Mouse (Mus musculus): ENCODE results near the gene 1700017B05Rik. TPM values are rescaled to one million over a fixed set of nuclear protein-coding genes. Genes with fewer than 3 reads are reported as not detected.
"Not testable (repeated sequence)": the region's sequence is repeated elsewhere in the genome, so short reads cannot be mapped to it uniquely, and the experiment has no call there.

1700017B05Rik gene
- polyA plus RNA-seq, 1 experiment from 2014 or later, result 5.6 TPM

DNA sequence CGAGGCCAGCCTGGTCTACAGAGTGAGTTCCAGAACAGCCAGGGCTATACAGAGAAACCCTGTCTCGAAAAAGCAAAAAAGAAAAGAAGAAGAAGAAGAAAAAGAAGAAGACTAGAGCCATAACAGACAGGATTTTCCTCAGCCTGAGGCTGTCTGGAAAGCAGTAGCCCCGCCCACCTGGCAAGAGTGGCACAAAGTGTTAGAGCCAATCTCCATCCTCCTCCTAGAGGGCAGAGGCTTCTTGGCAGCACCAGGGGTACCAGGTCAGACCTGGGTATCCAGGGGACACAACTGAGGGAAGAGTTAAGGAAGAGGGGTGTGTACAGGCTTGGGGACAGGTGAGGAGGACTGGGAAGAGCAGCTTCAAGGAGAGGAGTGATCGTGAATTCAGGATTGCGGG is 24.7 kb downstream of the 1700017B05Rik start:
- WGBS, result 88% methylated on average over 5 of the region's 5 CpGs
- Histone ChIP-seq H3K36me3 (no peaks in the 10 kb centered on the region), H3K4me3 (replicated peaks) (no peak overlapping the region), H3K9ac (replicated peaks) (no peak overlapping the region), H3K4me2 (replicated peaks) (no peak overlapping the region), H3K27me3 (no peaks in the 10 kb centered on the region), H3K27ac (no peak overlapping the region), H3K9me3 (no peaks in the 10 kb centered on the region), H3K4me1 (replicated peaks) (no peaks in the 10 kb centered on the region)
- no peak for ATAC-seq

GRCm38 (mm10) chr9:57236256-57236655 is 26.2 kb downstream of the 1700017B05Rik start, which contains the start of gene Trcg1:
Gene Trcg1, plus strand, starts transcription at chr9:57236556.
- H3K36me3 ChIP-seq, result no peaks in the 10 kb centered on the region
- H3K4me1 ChIP-seq (replicated peaks), result no peaks in the 10 kb centered on the region
- H3K27ac ChIP-seq, result no peak within 1 kb of the TSS
- no peaks in the 10 kb centered on the region for H3K27me3 ChIP-seq
- H3K9me3 ChIP-seq, result no peaks in the 10 kb centered on the region
- no peak for ATAC-seq
- WGBS, result 90% methylated on average over 2 of the region's 2 CpGs
- no peak within 1 kb of the TSS for H3K4me3 ChIP-seq (replicated peaks)
- H3K9ac ChIP-seq (replicated peaks), result no peak within 1 kb of the TSS
- no peak within 1 kb of the TSS for H3K4me2 ChIP-seq (replicated peaks)

DNA sequence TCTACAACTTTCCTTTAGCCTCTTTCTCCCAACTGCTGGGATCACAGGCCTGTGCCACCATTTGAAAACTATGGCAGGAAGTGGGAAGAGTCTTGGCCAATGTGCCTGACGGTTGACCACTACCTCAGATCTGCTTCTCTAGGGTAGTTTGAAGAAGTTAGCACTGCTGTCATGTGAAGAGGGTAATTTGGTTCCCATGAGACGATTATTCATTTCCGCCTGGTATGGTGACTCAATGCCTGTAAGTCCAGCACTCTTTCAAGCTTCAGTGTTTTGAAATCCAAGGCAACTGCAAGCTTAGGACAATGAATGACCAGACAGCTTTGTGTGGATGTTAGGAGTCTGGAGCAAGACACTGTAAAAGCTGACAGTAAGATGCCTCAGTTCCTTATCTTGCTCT is 28.6 kb downstream of the 1700017B05Rik start:
- H3K36me3 ChIP-seq, result no peaks in the 10 kb centered on the region
- H3K27me3 ChIP-seq, result no peaks in the 10 kb centered on the region
- 90% methylated on average over 3 of the region's 3 CpGs for WGBS
- ATAC-seq, result no peak
- H3K4me3 ChIP-seq (replicated peaks), result no peak overlapping the region
- no peaks in the 10 kb centered on the region for H3K9me3 ChIP-seq
- no peaks in the 10 kb centered on the region for H3K4me1 ChIP-seq (replicated peaks)
- H3K4me2 ChIP-seq (replicated peaks), result no peak overlapping the region
- H3K27ac ChIP-seq, result no peak overlapping the region
- no peak overlapping the region for H3K9ac ChIP-seq (replicated peaks)

GRCm38 (mm10) chr9:57233142-57233541 is 29.3 kb downstream of the 1700017B05Rik start:
- 74% methylated on average over 6 of the region's 6 CpGs for WGBS
- no peak overlapping the region for H3K4me2 ChIP-seq (replicated peaks)
- no peak overlapping the region for H3K27ac ChIP-seq
- no peak overlapping the region for H3K4me3 ChIP-seq (replicated peaks)
- H3K27me3 ChIP-seq, result no peaks in the 10 kb centered on the region
- H3K9ac ChIP-seq (replicated peaks), result no peak overlapping the region
- H3K36me3 ChIP-seq, result no peaks in the 10 kb centered on the region
- no peaks in the 10 kb centered on the region for H3K9me3 ChIP-seq
- ATAC-seq, result no peak
- no peaks in the 10 kb centered on the region for H3K4me1 ChIP-seq (replicated peaks)

DNA sequence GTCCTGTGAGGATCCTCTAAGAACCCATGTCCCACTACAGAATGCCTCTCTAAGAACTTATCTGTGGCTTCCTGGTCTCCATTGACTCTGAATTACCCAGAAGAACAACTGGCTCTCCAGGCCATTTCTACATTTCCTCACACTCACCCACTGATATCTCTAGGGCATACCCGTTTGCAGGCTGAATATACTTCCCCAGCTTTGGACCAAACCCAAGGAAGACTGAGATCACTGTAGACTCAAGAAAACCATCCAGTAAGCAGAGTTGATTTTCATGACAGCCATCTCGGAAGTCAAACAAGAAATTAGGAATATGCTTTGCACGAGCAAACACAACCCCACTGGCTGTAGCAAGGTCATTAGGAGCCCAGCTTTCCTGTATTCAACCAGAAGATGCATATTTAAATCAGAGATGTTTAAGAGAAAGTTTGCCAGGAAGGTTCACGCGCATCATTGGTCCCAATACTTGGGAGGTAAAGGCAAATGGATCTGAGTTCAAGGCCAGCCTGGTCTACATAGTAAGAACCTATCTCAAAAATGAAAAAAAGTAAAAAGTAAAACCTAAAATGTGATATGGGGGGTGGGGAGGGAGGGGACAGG is 30.0 kb downstream of the 1700017B05Rik start:
- H3K4me2 ChIP-seq (replicated peaks), result no peak overlapping the region
- no peaks in the 10 kb centered on the region for H3K9me3 ChIP-seq
- no peak for ATAC-seq
- no peak overlapping the region for H3K4me3 ChIP-seq (replicated peaks)
- H3K9ac ChIP-seq (replicated peaks), result no peak overlapping the region
- no peaks in the 10 kb centered on the region for H3K4me1 ChIP-seq (replicated peaks)
- no peaks in the 10 kb centered on the region for H3K27me3 ChIP-seq
- H3K27ac ChIP-seq, result no peak overlapping the region
- H3K36me3 ChIP-seq, result no peaks in the 10 kb centered on the region
- WGBS, result 91% methylated on average over 5 of the region's 5 CpGs

DNA sequence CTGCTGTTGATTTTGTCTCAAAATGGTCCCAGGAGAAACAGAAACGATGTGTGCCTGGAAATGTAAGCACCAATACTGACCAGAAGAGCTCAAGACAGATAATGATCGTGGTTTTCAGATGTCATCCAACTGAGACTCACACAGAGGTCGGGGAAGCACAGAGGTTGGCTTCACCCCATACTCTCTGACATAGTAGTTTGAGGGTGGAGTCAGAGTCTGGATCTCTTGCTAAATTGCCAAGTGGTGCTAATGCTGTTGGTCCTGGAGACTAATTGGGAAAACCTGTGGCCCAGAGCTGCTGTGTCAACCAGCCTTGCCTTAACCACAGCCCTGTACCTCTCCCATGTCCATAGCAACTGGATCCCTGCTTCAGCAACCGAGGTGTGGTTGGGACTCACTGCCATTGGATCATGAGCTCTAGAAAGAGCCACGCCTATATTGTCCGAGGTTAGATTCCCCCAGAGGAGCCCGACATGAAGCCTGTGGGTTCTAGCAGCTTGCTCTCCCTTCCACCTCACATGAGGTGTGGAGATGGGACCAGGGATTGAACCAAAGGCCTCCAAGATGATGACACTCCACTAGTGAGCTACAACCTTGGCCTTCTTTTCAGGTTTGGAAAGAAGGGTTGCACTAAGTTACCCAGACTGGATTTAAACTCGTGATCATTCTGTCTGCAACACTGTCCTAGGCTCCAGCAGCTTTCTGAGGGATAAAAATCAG is 30.7 kb downstream of the 1700017B05Rik start:
- Histone ChIP-seq H3K4me3 (replicated peaks) (no peak overlapping the region), H3K9ac (replicated peaks) (no peak overlapping the region), H3K4me2 (replicated peaks) (no peak overlapping the region), H3K9me3 (no peaks in the 10 kb centered on the region), H3K36me3 (no peaks in the 10 kb centered on the region), H3K4me1 (replicated peaks) (no peaks in the 10 kb centered on the region), H3K27me3 (no peaks in the 10 kb centered on the region), H3K27ac (no peak overlapping the region)
- WGBS, result 74% methylated on average over 8 of the region's 8 CpGs
- ATAC-seq, result no peak

GRCm38 (mm10) chr9:57230146-57230783 is 32.1 kb downstream of the 1700017B05Rik start:
- Histone ChIP-seq H3K4me1 (replicated peaks) (no peaks in the 10 kb centered on the region), H3K27me3 (no peaks in the 10 kb centered on the region), H3K4me2 (replicated peaks) (no peak overlapping the region), H3K4me3 (replicated peaks) (no peak overlapping the region), H3K9ac (replicated peaks) (no peak overlapping the region), H3K9me3 (no peaks in the 10 kb centered on the region), H3K27ac (no peak overlapping the region), H3K36me3 (no peaks in the 10 kb centered on the region)
- WGBS, result 71% methylated on average over 9 of the region's 9 CpGs
- no peak for ATAC-seq

DNA sequence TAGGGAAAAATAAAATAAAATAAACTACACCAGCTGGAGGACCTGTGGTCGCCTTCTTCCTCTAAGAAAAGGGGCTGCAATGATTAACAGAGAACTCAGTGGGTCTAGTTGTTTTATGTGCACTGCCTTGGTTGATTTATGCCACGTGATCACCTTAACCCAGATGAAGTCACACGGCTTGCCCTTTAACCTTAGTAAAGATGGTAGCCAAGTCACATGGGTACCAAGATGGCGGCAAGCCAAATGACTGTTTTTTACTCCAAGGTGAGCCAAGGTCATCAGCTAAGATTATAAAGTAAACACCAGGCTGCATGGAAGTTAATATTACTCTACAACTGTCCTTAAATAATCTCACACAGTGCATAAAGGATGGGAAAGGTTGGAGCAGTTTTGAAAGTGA is 32.7 kb downstream of the 1700017B05Rik start:
- no peaks in the 10 kb centered on the region for H3K36me3 ChIP-seq
- H3K9ac ChIP-seq (replicated peaks), result no peak overlapping the region
- H3K4me1 ChIP-seq (replicated peaks), result no peaks in the 10 kb centered on the region
- H3K9me3 ChIP-seq, result no peaks in the 10 kb centered on the region
- 90% methylated on average over 4 of the region's 4 CpGs for WGBS
- H3K27ac ChIP-seq, result no peak overlapping the region
- H3K4me2 ChIP-seq (replicated peaks), result no peak overlapping the region
- no peaks in the 10 kb centered on the region for H3K27me3 ChIP-seq
- no peak for ATAC-seq
- H3K4me3 ChIP-seq (replicated peaks), result no peak overlapping the region

DNA sequence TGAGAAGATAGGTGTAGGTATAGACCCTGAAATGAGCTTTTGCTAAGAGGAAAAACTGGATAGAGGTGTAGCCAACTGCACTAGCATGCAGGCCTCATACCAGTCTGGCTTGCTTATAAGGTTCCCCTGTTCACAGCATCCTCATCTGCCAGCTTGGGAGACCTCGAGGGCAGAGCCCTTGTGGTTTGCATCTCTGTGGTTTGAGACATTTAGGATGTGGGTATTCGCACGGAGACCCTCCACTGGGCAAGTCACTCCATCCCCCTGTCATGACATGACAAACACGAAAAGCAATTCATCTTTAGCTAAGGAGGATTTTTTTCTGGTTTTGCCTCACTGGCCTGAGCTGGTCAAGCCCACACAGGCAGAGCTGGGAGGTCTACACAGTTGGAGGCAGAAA is 34.2 kb downstream of the 1700017B05Rik start:
- Histone ChIP-seq H3K27me3 (no peaks in the 10 kb centered on the region), H3K27ac (no peak overlapping the region), H3K4me2 (replicated peaks) (no peak overlapping the region), H3K4me3 (replicated peaks) (no peak overlapping the region), H3K9me3 (no peaks in the 10 kb centered on the region), H3K9ac (replicated peaks) (no peak overlapping the region), H3K4me1 (replicated peaks) (no peaks in the 10 kb centered on the region), H3K36me3 (no peaks in the 10 kb centered on the region)
- no peak for ATAC-seq
- 70% methylated on average over 4 of the region's 4 CpGs for WGBS

- Histone ChIP-seq H3K4me3 (replicated peaks) (no peak overlapping the region), H3K9me3 (no peaks in the 10 kb centered on the region), H3K9ac (replicated peaks) (no peak overlapping the region), H3K36me3 (no peaks in the 10 kb centered on the region), H3K27ac (no peak overlapping the region), H3K4me1 (replicated peaks) (no peaks in the 10 kb centered on the region), H3K4me2 (replicated peaks) (no peak overlapping the region), H3K27me3 (no peaks in the 10 kb centered on the region)
- 74% methylated on average over 5 of the region's 5 CpGs for WGBS
- no peak for ATAC-seq
Measured at GRCm38 (mm10) chr9:57227203-57227602, 35.2 kb downstream of the 1700017B05Rik start.

DNA sequence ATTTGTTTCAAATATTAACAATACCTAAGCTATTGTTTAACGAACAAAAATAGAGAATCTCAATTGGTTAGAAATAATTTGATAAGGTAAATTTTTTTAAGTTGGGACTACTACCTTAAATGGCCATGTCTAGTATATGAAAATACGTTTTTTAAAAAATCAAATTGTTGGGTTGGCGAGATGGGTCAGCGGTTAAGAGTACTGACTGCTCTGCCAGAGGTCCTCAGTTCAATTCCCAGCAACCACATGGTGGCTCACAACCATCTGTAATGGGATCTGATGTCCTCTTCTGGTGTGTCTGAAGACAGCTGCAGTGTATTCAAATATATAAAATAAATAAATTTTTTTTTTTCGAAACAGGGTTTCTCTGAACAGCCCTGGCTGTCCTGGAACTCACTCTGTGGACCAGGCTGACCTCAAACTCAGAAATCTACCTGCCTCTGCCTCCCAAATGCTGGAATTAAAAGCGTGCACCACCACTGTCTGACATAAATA is 35.7 kb downstream of the 1700017B05Rik start:
- H3K9ac ChIP-seq (replicated peaks); H3K36me3 ChIP-seq; H3K4me3 ChIP-seq (replicated peaks); ATAC-seq; H3K4me2 ChIP-seq (replicated peaks); H3K4me1 ChIP-seq (replicated peaks); H3K9me3 ChIP-seq; H3K27ac ChIP-seq; H3K27me3 ChIP-seq: not testable (repeated sequence)
- WGBS, result 84% methylated on average over 6 of the region's 6 CpGs

GRCm38 (mm10) chr9:57225780-57226627 is 36.4 kb downstream of the 1700017B05Rik start:
- Histone ChIP-seq H3K9ac (replicated peaks) (no peak overlapping the region), H3K4me2 (replicated peaks) (no peak overlapping the region), H3K27ac (no peak overlapping the region), H3K36me3 (no peaks in the 10 kb centered on the region), H3K4me1 (replicated peaks) (no peaks in the 10 kb centered on the region), H3K27me3 (no peaks in the 10 kb centered on the region), H3K9me3 (no peaks in the 10 kb centered on the region), H3K4me3 (replicated peaks) (no peak overlapping the region)
- WGBS, result 82% methylated on average over 13 of the region's 13 CpGs
- no peak for ATAC-seq
